Mouse (Mus musculus) bone marrow macrophage, adult 2 months (primary cell): ENCODE results near the gene Ralgps2.

Experiments
- CTCF ChIP-seq: IDR thresholded peaks from 2 replicates; pipeline ENCODE4 v1.5.1; 2012; ENCODE audit warnings: low read depth, mild to moderate bottlenecking, low read length, moderate library complexity
- POLR2A ChIP-seq: IDR thresholded peaks from 2 replicates; pipeline ENCODE4 v1.6.1; 2012; ENCODE audit warnings: mild to moderate bottlenecking, low read depth, low read length, borderline replicate concordance

DNA sequence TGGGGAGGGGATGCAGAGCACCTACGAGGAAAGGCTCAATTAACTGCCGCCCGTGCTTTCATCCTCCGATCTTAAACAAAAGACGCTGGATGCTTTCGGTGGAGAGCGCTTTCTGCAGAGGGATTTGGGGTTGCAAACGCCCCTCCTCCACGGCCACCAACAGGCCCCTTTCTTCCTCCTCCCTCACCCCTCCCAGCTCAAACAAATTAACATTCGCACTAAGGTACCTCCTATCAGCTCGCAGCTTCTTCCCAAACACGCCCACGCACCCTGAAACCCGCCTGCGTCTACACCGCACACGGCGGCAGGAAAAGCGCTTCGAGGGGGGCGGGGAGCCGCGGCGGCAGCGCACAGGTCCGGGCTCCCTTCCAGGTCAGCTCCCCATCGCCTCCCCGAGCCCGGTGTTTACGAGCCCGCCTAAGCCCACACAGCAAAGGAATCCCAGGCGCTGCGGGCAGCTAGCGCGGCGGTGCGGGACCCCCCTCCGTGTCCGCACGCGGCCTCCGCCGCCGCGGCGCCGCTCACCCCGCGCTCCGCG is 652 bp downstream of the Ralgps2 start:
- TF ChIP-seq CTCF (no peak), POLR2A (no peak)
